Mouse (Mus musculus) erythroid progenitor cell, adult 5-6 weeks (primary cell): ENCODE measurements around the gene Parp1. TPM values are rescaled to one million over a fixed set of nuclear protein-coding genes. Genes with fewer than 3 reads are reported as not detected.
A peak's percentile ranks its signal among the peaks of the same experiment; 100 is the strongest.
"Not testable (repeated sequence)": the region's sequence is repeated elsewhere in the genome, so short reads cannot be mapped to it uniquely, and the experiment has no call there.

ENCODE experiments used
- ATAC-seq: replicated peaks from 2 replicates; pipeline ENCODE4 v1.8.0; 2016; ENCODE audit warnings: moderate number of reproducible peaks, mild to moderate bottlenecking, moderate TSS enrichment, inconsistent platforms; ENCODE audit not compliant: poor library complexity, low FRiP score, severe bottlenecking
- total RNA-seq, 2 experiments: library from RNA; stranded (forward) in 1 of 2; stranded (reverse) in 1 of 2; fragments of 150-400 nt in 1 of 2; fragments of 186-747, 209-891 nt in 1 of 2; gene quantifications; 2 replicates each; pipeline versions ENCODE4 v1.2.3 to v1.2.4; 2015 to 2017; ENCODE audit warnings: low replicate concordance in 2 of 2

Gene Parp1
- total RNA-seq, 2 experiments from 2014 or later, result 20.3 to 38.6 TPM

- ATAC-seq, result no peak
These were observed 48.0 kb downstream of the Parp1 start for GRCm38 (mm10) chr1:180616762-180617161.

DNA sequence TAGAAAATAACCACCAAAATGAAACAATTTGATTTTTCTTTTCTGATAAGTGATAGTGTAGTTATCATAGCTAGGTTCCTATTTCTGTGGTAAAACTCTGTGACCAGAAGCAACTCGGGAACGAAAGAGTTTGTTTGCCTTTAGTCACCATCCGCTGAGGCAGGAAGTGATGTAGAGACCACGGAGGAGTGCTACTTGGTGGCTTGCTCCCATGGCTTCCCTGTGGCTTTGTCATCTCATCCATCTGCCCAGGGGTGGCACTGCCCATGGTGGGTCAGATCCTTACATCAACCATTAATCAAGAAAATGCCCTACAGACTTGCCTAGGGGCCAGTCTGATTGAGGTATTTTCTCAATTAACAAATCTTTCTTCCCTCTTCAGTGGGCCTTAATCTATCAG is 53.7 kb downstream of the Parp1 start:
- ATAC-seq, result no peak

DNA sequence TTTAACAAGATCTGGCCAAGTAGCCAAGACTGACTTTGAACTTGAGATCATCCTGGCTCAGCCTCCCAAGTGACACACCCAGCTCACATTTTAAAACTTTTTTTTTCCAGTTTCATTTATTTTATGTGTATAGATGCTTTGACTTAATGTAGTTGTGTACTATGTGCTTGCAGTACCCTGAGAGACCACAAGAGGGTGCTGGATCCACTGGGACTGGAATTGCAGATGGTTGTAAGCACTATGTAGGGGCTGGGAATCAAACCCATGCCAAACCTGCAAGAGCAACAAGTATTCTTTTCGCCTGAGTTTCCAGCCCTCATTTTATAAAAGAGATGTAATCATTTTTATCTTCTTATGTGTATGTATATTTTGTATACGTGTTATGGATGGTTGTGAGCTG is 55.2 kb downstream of the Parp1 start:
- ATAC-seq, result no peak

GRCm38 (mm10) chr1:180626141-180626540 is 57.4 kb downstream of the Parp1 start:
- no peak for ATAC-seq

DNA sequence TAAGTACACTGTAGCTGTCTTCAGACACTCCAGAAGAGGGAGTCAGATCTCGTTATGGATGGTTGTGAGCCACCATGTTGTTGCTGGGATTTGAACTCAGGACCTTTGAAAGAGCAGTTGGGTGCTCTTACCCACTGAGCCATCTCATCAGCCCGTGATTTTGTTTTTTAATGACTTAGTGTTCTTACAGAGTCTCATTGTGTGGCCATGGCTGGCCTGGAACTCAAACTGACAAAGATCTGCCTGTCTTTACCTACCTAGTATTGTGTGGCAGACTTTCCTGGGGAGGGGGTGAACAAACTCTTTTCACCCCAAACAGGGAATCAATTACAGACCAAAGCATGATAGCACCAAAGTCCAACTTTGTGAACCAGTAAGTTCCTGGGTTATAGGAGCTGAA is 69.1 kb downstream of the Parp1 start:
- ATAC-seq, result not testable (repeated sequence)

GRCm38 (mm10) chr1:180639416-180640401 is 71.0 kb downstream of the Parp1 start:
- no peak for ATAC-seq

- ATAC-seq, result peak; percentile 62
These were observed 71.9 kb downstream of the Parp1 start for GRCm38 (mm10) chr1:180640605-180641125.

DNA sequence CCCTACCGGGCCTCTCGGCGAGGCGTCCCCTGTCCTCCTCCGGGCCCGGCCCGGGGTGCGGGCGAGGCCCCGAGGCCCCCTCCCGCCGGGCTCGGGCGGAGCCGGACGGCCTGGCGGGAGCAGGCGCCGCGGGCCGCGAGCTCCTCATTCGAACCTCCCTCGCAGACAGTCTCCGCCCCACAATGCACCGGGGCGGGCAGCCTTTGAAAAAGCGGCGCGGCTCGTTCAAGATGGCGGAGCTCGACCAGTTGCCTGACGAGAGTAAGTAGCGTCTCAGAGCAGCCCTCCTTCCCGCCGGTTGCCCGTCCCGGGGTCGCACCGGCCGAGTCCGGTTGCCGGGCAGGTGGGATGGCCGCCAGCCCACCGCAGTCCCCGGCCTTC is 72.4 kb downstream of the Parp1 start, which contains the start of gene Lin9:
TSS of gene Lin9 (plus strand) at position 14 of the 381 bp plus-strand sequence.
- peak; percentile 89 for ATAC-seq

DNA sequence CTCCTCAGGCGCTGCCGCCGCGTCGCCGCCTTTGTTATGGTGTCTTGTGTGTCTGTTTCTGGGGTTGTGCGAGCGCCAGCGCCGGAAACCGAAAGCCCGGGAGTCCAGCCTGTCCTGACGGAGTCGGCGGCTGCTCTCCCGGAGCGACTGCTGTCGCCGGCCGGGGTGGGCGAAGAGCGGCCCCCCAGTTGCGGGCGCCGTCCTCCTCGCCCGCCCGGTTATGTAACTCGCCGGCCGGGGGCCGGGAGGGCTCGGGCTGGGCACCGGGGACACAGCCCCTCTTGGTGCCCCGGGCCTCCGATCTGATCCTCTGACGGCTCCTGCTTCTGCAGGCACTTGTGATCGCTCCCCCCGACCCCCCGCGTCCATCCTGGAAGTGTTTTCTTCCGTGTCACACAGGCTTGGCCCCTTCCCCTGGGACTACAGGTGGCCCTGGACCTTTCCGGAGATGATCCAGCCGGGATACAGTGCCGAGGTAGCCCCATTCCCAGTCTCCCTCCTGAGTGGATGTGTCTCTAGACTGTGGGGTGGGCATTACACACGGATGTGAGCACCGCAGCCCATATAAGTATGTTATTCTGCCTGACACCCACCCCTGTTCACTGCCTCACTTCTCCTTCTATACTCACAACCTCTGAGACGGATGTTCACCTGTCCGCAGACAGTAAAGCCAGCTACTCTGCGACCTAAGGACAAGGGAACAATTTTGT is 72.9 kb downstream of the Parp1 start:
- ATAC-seq, result peak; percentile 31

GRCm38 (mm10) chr1:180642228-180642564 is 73.5 kb downstream of the Parp1 start:
- ATAC-seq, result no peak

Other genes starting within 250 kb of the Parp1 start
- gene Itpkb, start 238.4 kb upstream of the Parp1 start, total RNA-seq (2015; ENCODE audit: low replicate concordance), result 2.5 and 6.5 TPM in 2 replicates
- 1.9 and 2.6 TPM in 2 replicates for gene Itpkb, start 238.4 kb upstream of the Parp1 start, total RNA-seq (2017; ENCODE audit: low replicate concordance)
- not detected in 2 replicates for gene Stum, start 85.4 kb upstream of the Parp1 start, total RNA-seq (2015; ENCODE audit: low replicate concordance)
- gene Stum, start 85.4 kb upstream of the Parp1 start, total RNA-seq (2017; ENCODE audit: low replicate concordance), result not detected in 2 replicates
- gene Lin9, start 72.2 kb downstream of the Parp1 start, total RNA-seq (2015; ENCODE audit: low replicate concordance), result 84.3 and 95.2 TPM in 2 replicates
- gene Lin9, start 72.2 kb downstream of the Parp1 start, total RNA-seq (2017; ENCODE audit: low replicate concordance), result 62.6 and 87.4 TPM in 2 replicates
- gene Mixl1, start 128.1 kb downstream of the Parp1 start, total RNA-seq (2015; ENCODE audit: low replicate concordance), result not detected in 2 replicates
- not detected in 2 replicates for gene Mixl1, start 128.1 kb downstream of the Parp1 start, total RNA-seq (2017; ENCODE audit: low replicate concordance)
- gene Acbd3, start 157.1 kb downstream of the Parp1 start, total RNA-seq (2015; ENCODE audit: low replicate concordance), result 14.8 and 18.9 TPM in 2 replicates
- 22.2 and 26.7 TPM in 2 replicates for gene Acbd3, start 157.1 kb downstream of the Parp1 start, total RNA-seq (2017; ENCODE audit: low replicate concordance)
- 2,042 and 2,351 TPM in 2 replicates for gene H3f3a, start 245.0 kb downstream of the Parp1 start, total RNA-seq (2015; ENCODE audit: low replicate concordance)
- gene H3f3a, start 245.0 kb downstream of the Parp1 start, total RNA-seq (2017; ENCODE audit: low replicate concordance), result 2,407 and 2,791 TPM in 2 replicates